Mouse (Mus musculus) kidney, postnatal 36 days (tissue): ENCODE measurements around the gene Parl.

Source experiments
- DNase-seq, 2 experiments: peaks; one replicate each; pipeline ENCODE4 v3.0.0; 2021 to 2022; ENCODE audit warnings: mixed read lengths in 2 of 2

The Parl gene

GRCm38 (mm10) chr16:20234406-20234805, 67.8 kb downstream of the Parl start:
- DNase-seq, result no peak
